Comparison of ENCODE assay signal across 7 mouse cellular contexts in genomic region chr10:116848749-116849473, GRCm38 (mm10). TPM values are rescaled to one million over a fixed set of nuclear protein-coding genes. Genes with fewer than 3 reads are reported as not detected.
A peak's percentile ranks its signal among the peaks of the same experiment; 100 is the strongest.
DNase-seq lines count a peak whose midpoint lies in the region; ATAC-seq lines count a peak whose summit lies in the region.

No protein-coding gene starts in this region.

- H3K9ac ChIP-seq in intestine, embryonic 16.5 days (ENCODE audit: low read depth, low read length) = no peak overlapping the region
- H3K9ac ChIP-seq in midbrain, embryonic 14.5 days (replicated peaks; ENCODE audit: low read length) = 0 out of 2 replicates have a peak overlapping the region, but pooled peaks have one; percentile 38

- H3K27ac ChIP-seq in intestine, embryonic 16.5 days (ENCODE audit: low read length) = no peak overlapping the region
- H3K27ac ChIP-seq in midbrain, embryonic 14.5 days (replicated peaks; ENCODE audit: low read depth, low read length) = no peak overlapping the region

- no peaks in the 10 kb centered on the region for H3K27me3 ChIP-seq in intestine, embryonic 16.5 days (replicated peaks; ENCODE audit: control insufficient read depth, insufficient read depth, low read length)
- H3K27me3 ChIP-seq in midbrain, embryonic 14.5 days (ENCODE audit: control insufficient read depth, insufficient read depth, low read length) = no peaks in the 10 kb centered on the region

- peak; percentile 58 for ATAC-seq in intestine, embryonic 16.5 days
- ATAC-seq in midbrain, embryonic 14.5 days (ENCODE audit: low FRiP score, low TSS enrichment) = peak; percentile 75

- 22% methylated on average over 22 of the region's 22 CpGs for WGBS in intestine, embryonic 16.5 days
- WGBS in midbrain, embryonic 14.5 days = 19% methylated on average over 22 of the region's 22 CpGs

- H3K4me2 ChIP-seq in intestine, embryonic 16.5 days (ENCODE audit: low read depth, low read length) = no peak overlapping the region
- H3K4me2 ChIP-seq in midbrain, embryonic 14.5 days (ENCODE audit: low read length) = peak overlapping the region; percentile 45

- DNase-seq in adrenal gland, adult 18-20 months (ENCODE audit: low spot score in 2 of 2) = peak; percentile 79 to 87
- peak; percentile 88 for DNase-seq in embryo, embryonic 10.5 days (ENCODE audit: low spot score)
- peak; percentile 76 to 88 for DNase-seq in gastrocnemius, postnatal 4 days (ENCODE audit: low spot score in 2 of 2)
- DNase-seq in left cerebral cortex, postnatal 25 days (ENCODE audit: low spot score in 2 of 2) = peak; percentile 82 to 89
- DNase-seq in midbrain, embryonic 14.5 days = peak; percentile 93
- peak; percentile 54 to 79 for DNase-seq in spleen, adult 18-20 months

- H3K4me1 ChIP-seq in intestine, embryonic 16.5 days (ENCODE audit: control insufficient read depth, insufficient read depth, low read length) = no peaks in the 10 kb centered on the region
- H3K4me1 ChIP-seq in midbrain, embryonic 14.5 days (ENCODE audit: control insufficient read depth, insufficient read depth, low read length) = no peaks in the 10 kb centered on the region

- no peak overlapping the region for H3K4me3 ChIP-seq in intestine, embryonic 16.5 days (ENCODE audit: low read length)
- no peak overlapping the region for H3K4me3 ChIP-seq in midbrain, embryonic 14.5 days (replicated peaks; ENCODE audit: low read depth, low read length)

- no peaks in the 10 kb centered on the region for H3K9me3 ChIP-seq in intestine, embryonic 16.5 days (ENCODE audit: control insufficient read depth, low read length)
- H3K9me3 ChIP-seq in midbrain, embryonic 14.5 days (ENCODE audit: control insufficient read depth, low read length) = no peaks in the 10 kb centered on the region

- no peaks in the 10 kb centered on the region for H3K36me3 ChIP-seq in intestine, embryonic 16.5 days (ENCODE audit: control insufficient read depth, insufficient read depth, low read length)
- H3K36me3 ChIP-seq in midbrain, embryonic 14.5 days (ENCODE audit: control insufficient read depth, insufficient read depth, low read length) = no peaks in the 10 kb centered on the region

- intact Hi-C loops in left cerebral cortex, postnatal 25 days (cut with DNase I) = no loop called here

RNA-seq across cellular contexts. Expression of gene Myrfl, which starts 47.8 kb away (rescaled TPM):
- not detected for total RNA-seq in adrenal gland, adult 18-20 months (2021)
- under 1 TPM; 0.34 to 0.42 TPM for total RNA-seq in gastrocnemius, postnatal 4 days (2021)
- polyA plus RNA-seq in intestine, embryonic 16.5 days (2015; fragmentation: Nextera tagmentation; extraction: Ambion mirVana) = 9.4 and 10.2 TPM in 2 replicates
- total RNA-seq in left cerebral cortex, postnatal 25 days (2021) = under 1 TPM; 0.14 to 0.21 TPM
- polyA plus RNA-seq in midbrain, embryonic 14.5 days (2014; fragmentation: Nextera tagmentation; extraction: Ambion mirVana) = 0.14 TPM in 1 of 2 replicates, not detected in the other
